Mouse (Mus musculus) erythroblast, embryonic 14.5 days (primary cell): ENCODE results near the gene Zbtb42.

Experiments used
- GATA1 ChIP-seq: IDR thresholded peaks from 2 replicates; pipeline ENCODE4 v1.6.1; 2012; ENCODE audit warnings: low read length, inconsistent platforms, mixed read lengths
- TAL1 ChIP-seq: IDR thresholded peaks from 3 replicates; pipeline ENCODE4 v1.6.1; 2012; ENCODE audit warnings: low read length, inconsistent platforms, mixed read lengths

- TF ChIP-seq GATA1 (no peak), TAL1 (no peak)
These were observed 43.8 kb downstream of the Zbtb42 start for GRCm38 (mm10) chr12:112722240-112723027.
